Mouse (Mus musculus) mesoderm, embryonic 11.5 days (tissue): ENCODE data around the gene Vps53.
"Not testable (repeated sequence)": the region's sequence is repeated elsewhere in the genome, so short reads cannot be mapped to it uniquely, and the experiment has no call there.

ENCODE experiments used
- DNase-seq: peaks from one replicate; pipeline ENCODE4 v3.0.0-alpha.2; 2012; ENCODE audit warnings: low read depth, low spot score

Gene Vps53

GRCm38 (mm10) chr11:76179495-76180145, at the start of gene Vps53, which contains the start of gene Fam57a:
Gene Vps53, minus strand, starts transcription at chr11:76179647.
Gene Fam57a, plus strand, starts transcription at chr11:76179671.
- peak; percentile 77 for DNase-seq

DNA sequence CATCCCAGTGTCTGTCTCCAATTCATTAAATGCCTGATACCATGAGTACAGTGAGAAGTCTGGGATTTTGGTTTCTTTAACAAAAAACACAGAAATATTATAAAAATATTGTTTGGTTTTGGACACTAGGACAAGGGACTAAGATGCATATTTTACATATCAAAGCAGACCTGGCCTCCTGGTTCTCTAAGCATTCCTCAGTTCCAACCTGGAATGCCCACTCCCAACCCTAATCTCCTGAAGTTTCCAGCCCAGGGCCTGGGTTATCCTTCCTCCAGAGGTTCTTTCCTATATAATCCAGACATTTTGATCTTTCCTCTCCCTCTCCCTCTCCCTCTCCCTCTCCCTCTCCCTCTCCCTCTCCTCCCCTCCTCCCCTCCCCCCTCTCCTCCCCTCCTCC, 45.6 kb upstream of the Vps53 start:
- DNase-seq, result no peak

DNA sequence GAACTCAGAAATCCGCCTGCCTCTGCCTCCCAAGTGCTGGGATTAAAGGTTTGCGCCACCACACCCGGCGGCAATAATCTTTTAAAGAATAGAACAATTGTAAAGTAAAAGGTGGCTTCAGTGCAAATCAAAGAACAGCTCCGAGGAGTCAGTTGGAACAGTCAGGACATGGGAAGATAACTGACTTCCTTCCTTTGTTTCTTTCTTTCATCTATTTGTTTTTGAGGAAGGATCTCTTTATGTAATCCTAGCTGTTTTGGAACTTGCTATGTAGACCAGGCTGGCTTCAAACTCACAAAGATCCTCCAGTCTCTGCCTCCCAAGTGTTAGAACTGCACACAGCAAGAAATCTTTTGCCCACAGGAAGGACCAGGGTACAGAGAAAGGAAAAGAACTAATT, 45.2 kb upstream of the Vps53 start:
- no peak for DNase-seq

GRCm38 (mm10) chr11:76217390-76217800, 37.9 kb upstream of the Vps53 start, which contains the start of the genes Dbil5 and Gemin4:
Gene Dbil5, plus strand, starts transcription at chr11:76217608.
Gene Gemin4, minus strand, starts transcription at chr11:76217664.
- peak; percentile 99 for DNase-seq

- DNase-seq, result peak; percentile 52
Observed at GRCm38 (mm10) chr11:76216681-76217389, 37.4 kb upstream of the Vps53 start.

GRCm38 (mm10) chr11:76216049-76216540, 36.6 kb upstream of the Vps53 start:
- DNase-seq, result no peak

GRCm38 (mm10) chr11:76215011-76215410, 35.6 kb upstream of the Vps53 start:
- no peak for DNase-seq

DNA sequence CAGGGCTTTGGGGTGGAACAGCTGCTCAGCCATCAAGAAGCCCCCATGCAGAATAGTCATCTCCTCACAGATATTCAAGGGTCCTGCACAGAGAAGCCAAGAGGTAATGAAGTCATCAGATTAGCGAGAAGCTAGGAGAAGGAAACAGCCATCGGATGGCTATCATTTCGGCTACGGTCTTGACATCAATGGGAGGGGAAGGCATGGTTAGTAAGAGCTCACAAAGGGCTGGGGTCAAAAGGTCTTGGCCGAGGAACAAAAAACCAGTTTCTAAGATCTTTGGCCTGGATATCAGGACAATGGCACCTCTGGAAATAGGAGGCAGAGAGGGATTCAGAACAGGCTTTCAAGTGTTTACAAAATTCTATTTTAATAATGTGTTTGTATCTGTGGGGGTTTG, 34.4 kb upstream of the Vps53 start:
- DNase-seq, result no peak

DNA sequence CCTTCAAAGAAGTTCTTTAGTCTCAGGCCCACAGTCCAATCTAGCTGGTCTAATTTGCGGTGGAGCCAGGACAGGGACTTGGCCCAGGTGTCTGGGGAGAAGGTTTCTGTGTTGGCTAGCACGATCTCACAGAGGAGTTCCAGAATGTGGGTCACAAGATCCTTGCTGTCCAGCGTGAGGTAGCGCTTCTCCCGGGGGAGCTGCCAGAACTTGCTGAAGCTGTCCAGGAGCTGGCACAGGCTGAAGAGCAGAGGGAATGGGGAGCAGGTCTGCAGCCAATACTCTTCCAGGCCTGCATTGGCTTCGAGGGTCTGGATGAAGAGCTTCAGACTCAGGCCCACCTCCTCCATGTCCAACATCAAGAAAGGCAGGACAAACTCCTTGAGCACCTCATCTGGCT, 32.1 kb upstream of the Vps53 start:
- not testable (repeated sequence) for DNase-seq

GRCm38 (mm10) chr11:76210228-76210985, 31.0 kb upstream of the Vps53 start:
- no peak for DNase-seq

DNA sequence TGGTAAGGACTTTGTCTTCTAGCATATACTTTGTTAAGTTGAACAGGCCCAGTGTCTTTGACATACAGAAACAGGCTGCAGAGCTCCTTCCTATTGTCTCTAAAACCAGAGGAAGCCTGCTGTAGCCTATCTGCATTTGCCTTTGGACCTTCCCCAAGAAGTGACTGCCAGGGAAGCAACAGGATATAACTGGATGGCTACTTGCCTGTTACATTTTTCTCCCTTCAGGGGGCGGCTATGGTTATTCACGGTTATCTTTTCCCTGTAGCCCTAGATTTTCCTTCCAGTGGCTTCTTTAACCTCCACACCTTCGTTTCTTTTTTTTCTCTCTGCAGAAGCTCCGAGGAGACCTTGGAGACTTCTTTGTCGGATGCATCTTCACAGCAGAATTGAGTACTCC, 27.3 kb upstream of the Vps53 start:
- no peak for DNase-seq

DNA sequence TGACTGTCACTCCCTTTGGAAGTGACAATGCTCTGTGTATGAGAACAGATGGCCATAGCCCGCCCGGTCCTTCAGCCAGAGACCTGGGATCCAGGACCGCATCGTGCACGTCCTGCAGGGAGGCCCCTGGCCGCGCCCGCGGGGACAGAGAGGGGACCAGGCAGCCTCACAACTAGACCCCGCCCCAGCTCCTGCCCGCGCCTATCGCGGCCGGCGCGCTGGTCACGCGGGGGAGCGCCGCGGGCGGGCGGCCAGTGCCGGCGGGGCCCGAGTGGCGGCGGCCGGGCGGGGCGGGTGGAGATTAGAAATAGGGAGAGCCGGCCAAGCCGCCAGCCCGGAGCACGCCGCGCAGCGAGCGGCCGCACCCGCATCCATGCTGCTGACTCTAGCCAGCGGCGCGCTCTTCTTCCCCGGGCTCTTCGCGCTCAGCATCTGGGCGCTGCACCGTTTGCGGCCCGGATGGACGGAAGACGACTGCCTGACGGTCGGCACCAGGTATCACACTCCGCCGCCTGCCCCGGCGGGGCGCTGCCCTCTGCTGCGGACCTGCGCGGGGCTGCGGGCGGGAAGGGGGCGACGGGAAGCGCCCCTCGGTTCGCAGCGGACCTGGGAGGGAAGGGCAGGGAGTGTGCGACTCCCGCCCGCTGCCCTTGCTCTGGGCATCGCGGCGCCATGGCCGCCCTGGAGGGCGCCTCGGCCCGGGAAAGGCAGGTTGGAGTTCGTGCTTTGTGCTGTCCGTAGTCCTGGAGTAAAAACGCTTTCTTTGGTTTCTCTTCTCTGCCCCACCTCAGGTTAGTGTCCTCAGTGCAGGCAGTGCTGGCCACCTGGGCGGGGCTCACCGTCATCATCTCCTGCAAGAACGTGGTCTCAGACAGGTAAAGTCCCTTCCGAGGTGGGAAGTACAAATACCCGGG, 22.6 kb upstream of the Vps53 start:
- peak; percentile 78 for DNase-seq

GRCm38 (mm10) chr11:76196977-76197469, 17.6 kb upstream of the Vps53 start:
- DNase-seq, result no peak

DNA sequence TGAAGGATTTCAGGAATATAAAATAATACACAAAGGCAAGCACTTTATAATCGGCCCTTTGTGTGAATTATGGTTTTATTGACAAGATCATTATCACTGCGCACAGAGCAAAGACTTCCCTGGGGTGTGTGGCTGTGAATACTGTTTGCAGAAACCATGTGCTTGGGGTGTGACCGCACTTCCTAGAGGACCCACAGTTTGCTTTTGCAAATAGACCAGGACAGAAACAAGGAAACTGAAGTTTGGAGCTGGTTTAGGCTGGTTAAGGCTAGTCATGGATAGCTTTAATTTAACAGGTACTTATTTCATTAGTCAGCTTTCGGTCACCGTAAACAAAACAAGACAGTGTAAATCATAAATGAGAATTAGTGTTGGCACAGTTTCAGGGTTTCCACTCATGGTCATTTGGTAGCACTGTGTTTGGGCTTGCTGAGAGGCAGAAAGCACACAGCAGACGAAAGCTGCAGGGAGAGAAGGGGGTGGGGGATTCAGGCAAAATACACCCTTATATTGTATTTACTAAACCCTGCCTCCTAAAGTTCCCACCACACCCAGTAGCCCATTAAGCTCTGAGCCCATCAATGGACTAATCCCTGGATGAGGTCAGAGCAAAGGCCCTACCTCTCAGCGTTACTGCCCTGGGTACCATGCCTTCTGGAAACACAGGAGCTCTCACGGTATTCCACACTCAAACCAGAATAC, 17.0 kb upstream of the Vps53 start:
- DNase-seq, result no peak

DNA sequence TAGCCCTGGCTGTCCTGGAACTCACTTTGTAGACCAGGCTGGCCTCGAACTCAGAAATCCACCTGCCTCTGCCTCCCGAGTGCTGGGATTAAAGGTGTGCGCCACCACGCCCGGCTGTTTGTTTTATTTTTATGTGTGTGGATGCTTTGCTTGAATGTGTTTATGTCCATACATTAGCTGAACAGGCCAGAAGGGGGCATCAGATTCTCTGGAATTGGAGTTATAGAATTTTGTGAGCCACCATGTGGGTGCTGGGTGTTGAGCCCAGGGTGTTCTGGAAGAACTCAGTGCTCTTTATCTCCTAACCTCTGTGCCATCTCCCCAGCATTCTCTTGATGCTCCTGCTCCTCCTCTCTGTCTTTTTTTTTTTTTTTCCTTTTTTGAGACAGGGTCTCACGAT, 7.5 kb upstream of the Vps53 start:
- DNase-seq, result no peak

GRCm38 (mm10) chr11:76183745-76184144, 4.3 kb upstream of the Vps53 start:
- no peak for DNase-seq

- DNase-seq, result no peak
Observed at GRCm38 (mm10) chr11:76180146-76180540, 696 bp upstream of the Vps53 start.

- peak; percentile 67 for DNase-seq
Observed at GRCm38 (mm10) chr11:76178726-76179494, 537 bp downstream of the Vps53 start.

GRCm38 (mm10) chr11:76170207-76170606, 9.2 kb downstream of the Vps53 start:
- no peak for DNase-seq

GRCm38 (mm10) chr11:76168976-76169375, 10.5 kb downstream of the Vps53 start:
- no peak for DNase-seq
